Mouse (Mus musculus): Measurements from ENCODE around the gene Hist1h3e. TPM values are rescaled to one million over a fixed set of nuclear protein-coding genes. Genes with fewer than 3 reads are reported as not detected.
"Not testable (repeated sequence)": the region's sequence is repeated elsewhere in the genome, so short reads cannot be mapped to it uniquely, and the experiment has no call there.

The Hist1h3e gene
- total and polyA plus RNA-seq, 3 experiments = 14.0 to 51.2 (median 41.4) TPM

- DNase-seq = no peak
These were observed 21.4 kb upstream of the Hist1h3e start for GRCm38 (mm10) chr13:23583387-23584068.

- no peak for DNase-seq
These were observed 20.3 kb upstream of the Hist1h3e start for GRCm38 (mm10) chr13:23582219-23583056.

GRCm38 (mm10) chr13:23581408-23582218, 19.4 kb upstream of the Hist1h3e start, which contains the start of gene Hist1h4d:
TSS of gene Hist1h4d (plus strand) at chr13:23581598.
- DNase-seq = peak; percentile 97

- DNase-seq = no peak
These were observed 15.7 kb upstream of the Hist1h3e start for GRCm38 (mm10) chr13:23577835-23578234.

GRCm38 (mm10) chr13:23576906-23577639, 14.9 kb upstream of the Hist1h3e start:
- DNase-seq = no peak

- DNase-seq = no peak
These were observed 14.2 kb upstream of the Hist1h3e start for GRCm38 (mm10) chr13:23576351-23576881.

- not testable (repeated sequence) for DNase-seq
These were observed 13.7 kb upstream of the Hist1h3e start for GRCm38 (mm10) chr13:23575864-23576313.

GRCm38 (mm10) chr13:23575271-23575851, 13.2 kb upstream of the Hist1h3e start, which contains the start of gene Hist1h3d:
TSS of gene Hist1h3d (plus strand) at chr13:23575763.
- DNase-seq = peak; percentile 57

- DNase-seq = not testable (repeated sequence)
These were observed 12.5 kb upstream of the Hist1h3e start for GRCm38 (mm10) chr13:23574546-23575170.

- peak; percentile 87 for DNase-seq
These were observed 11.8 kb upstream of the Hist1h3e start, which contains the start of the genes Hist1h2bf and Hist1h2ad for GRCm38 (mm10) chr13:23573898-23574524. TSS of gene Hist1h2bf (minus strand) at chr13:23574196. TSS of gene Hist1h2ad (plus strand) at chr13:23574381.

- not testable (repeated sequence) for DNase-seq
These were observed 11.1 kb upstream of the Hist1h3e start for GRCm38 (mm10) chr13:23573034-23573897.

GRCm38 (mm10) chr13:23572218-23573033, 10.3 kb upstream of the Hist1h3e start:
- DNase-seq = no peak

- not testable (repeated sequence) for DNase-seq
These were observed 9.5 kb upstream of the Hist1h3e start for GRCm38 (mm10) chr13:23571504-23572217.

GRCm38 (mm10) chr13:23571022-23571503, 8.9 kb upstream of the Hist1h3e start, which contains the start of the genes Hist1h2ae and Hist1h2bg:
TSS of gene Hist1h2ae (minus strand) at chr13:23571220.
TSS of gene Hist1h2bg (plus strand) at chr13:23571396.
- DNase-seq = peak; percentile 84

GRCm38 (mm10) chr13:23570261-23571021, 8.3 kb upstream of the Hist1h3e start:
- DNase-seq = not testable (repeated sequence)

- DNase-seq = no peak
These were observed 2.3 kb upstream of the Hist1h3e start for GRCm38 (mm10) chr13:23564482-23564881.

Data from adrenal gland, adult 2 months (tissue).